Mouse (Mus musculus) embryonic facial prominence, embryonic 12.5 days (tissue): ENCODE results near the gene Cblb. TPM values are rescaled to one million over a fixed set of nuclear protein-coding genes. Genes with fewer than 3 reads are reported as not detected.

Experiments
- ATAC-seq: fragments of 200-750 bp; cut with Nextera tagmentation; 2 replicates; pipeline ENCODE4 v1.8.0; 2017; ENCODE audit not compliant: insufficient number of reproducible peaks, insufficient read depth, low FRiP score, low TSS enrichment
- H3K27ac ChIP-seq: fragments of 300-500 bp; sonication (generic); 2 replicates; pipeline ENCODE4 v1.5.1; 2016; ENCODE audit warnings: mild to moderate bottlenecking
- H3K27me3 ChIP-seq: fragments of 300-500 bp; sonication (generic); 2 replicates; pipeline ENCODE4 v1.6.1; 2016; ENCODE audit warnings: mild to moderate bottlenecking, moderate library complexity
- H3K36me3 ChIP-seq: fragments of 300-500 bp; sonication (generic); 2 replicates; pipeline ENCODE4 v1.6.1; 2016; ENCODE audit warnings: mild to moderate bottlenecking
- H3K4me1 ChIP-seq: fragments of 300-500 bp; sonication (generic); 2 replicates; pipeline ENCODE4 v1.6.1; 2016
- H3K4me2 ChIP-seq: fragments of 300-500 bp; sonication (generic); replicated peaks from 2 replicates; pipeline ENCODE4 v1.6.1; 2016; ENCODE audit warnings: mild to moderate bottlenecking, moderate library complexity
- H3K4me3 ChIP-seq: fragments of 300-500 bp; sonication (generic); 2 replicates; pipeline ENCODE4 v1.5.1; 2016; ENCODE audit warnings: mild to moderate bottlenecking
- H3K9ac ChIP-seq: fragments of 300-500 bp; sonication (generic); 2 replicates; pipeline ENCODE4 v1.6.1; 2016; ENCODE audit warnings: mild to moderate bottlenecking, moderate library complexity
- H3K9me3 ChIP-seq: fragments of 300-500 bp; sonication (generic); 2 replicates; pipeline ENCODE4 v1.6.1; 2016; ENCODE audit warnings: mild to moderate bottlenecking, moderate library complexity
- WGBS: fragments of 180-500 bp; shearing (Covaris S2); methylation state at CpG from one replicate; pipeline ENCODE4 v1.1.7; 2016; 5-methylcytosine and 5-hydroxymethylcytosine counted together
- polyA plus RNA-seq: library from polyadenylated mRNA; unstranded; fragments of >200 nt; fragmentation: Nextera tagmentation; extraction: Ambion mirVana; gene quantifications from 2 replicates; pipeline ENCODE4 v1.2.1, GENCODE M21; 2016

Cblb gene
- polyA plus RNA-seq, 1 experiment from 2014 or later, result 23.0 TPM

DNA sequence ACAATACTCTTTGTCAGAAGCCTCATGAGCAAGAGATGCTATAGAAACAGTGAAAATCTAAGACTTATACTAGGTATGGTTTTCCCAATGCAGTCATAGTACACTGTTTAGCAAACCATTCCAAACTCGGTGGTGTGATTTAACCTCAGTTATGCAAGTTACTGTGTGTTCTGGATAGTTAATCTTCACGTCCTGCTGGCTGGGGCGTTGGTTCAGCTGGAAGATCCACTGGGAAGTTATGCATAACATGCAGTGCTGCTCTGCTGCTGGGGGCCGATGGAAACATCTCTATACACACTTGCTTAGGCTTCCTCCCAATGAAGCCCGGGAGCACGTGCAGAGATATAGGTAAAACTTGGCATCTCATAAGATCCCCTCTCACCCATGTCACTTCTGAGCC, 69.4 kb downstream of the Cblb start:
- H3K27me3 ChIP-seq, result no peaks in the 10 kb centered on the region
- H3K4me1 ChIP-seq, result no peaks in the 10 kb centered on the region
- H3K4me3 ChIP-seq, result no peak overlapping the region
- H3K4me2 ChIP-seq, result no peak overlapping the region
- no peaks in the 10 kb centered on the region for H3K36me3 ChIP-seq
- no peaks in the 10 kb centered on the region for H3K9me3 ChIP-seq
- ATAC-seq, result no peak
- H3K27ac ChIP-seq, result no peak overlapping the region
- H3K9ac ChIP-seq, result no peak overlapping the region
- 80% methylated on average over 6 of the region's 6 CpGs for WGBS

DNA sequence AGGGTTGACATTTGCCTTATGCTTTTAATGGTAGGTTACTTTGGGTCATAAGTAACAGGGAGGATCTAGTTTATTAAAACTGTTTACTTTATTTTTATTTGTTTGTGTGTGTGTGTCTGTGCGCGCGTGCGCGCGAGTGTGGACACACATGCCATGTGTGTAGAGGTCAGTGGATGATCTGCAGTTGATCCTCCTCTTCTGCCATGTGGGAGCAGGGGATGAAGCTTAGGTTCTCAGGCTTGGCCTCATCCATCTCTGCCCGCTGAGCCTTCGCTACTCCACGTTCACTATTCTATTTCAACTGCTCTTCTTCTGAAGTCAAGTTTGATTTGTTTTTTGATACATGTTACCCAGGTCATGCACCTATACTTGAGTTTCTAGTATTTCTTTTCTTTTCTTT, 73.6 kb downstream of the Cblb start:
- Histone ChIP-seq H3K4me1 (0 out of 2 replicates have a peak, but pooled peaks cover 8% of the 10 kb centered on the region), H3K27ac (no peak overlapping the region), H3K4me2 (no peak overlapping the region), H3K9ac (no peak overlapping the region), H3K9me3 (no peaks in the 10 kb centered on the region), H3K4me3 (no peak overlapping the region), H3K27me3 (no peaks in the 10 kb centered on the region), H3K36me3 (no peaks in the 10 kb centered on the region)
- ATAC-seq, result no peak
- 94% methylated on average over 9 of the region's 9 CpGs for WGBS

DNA sequence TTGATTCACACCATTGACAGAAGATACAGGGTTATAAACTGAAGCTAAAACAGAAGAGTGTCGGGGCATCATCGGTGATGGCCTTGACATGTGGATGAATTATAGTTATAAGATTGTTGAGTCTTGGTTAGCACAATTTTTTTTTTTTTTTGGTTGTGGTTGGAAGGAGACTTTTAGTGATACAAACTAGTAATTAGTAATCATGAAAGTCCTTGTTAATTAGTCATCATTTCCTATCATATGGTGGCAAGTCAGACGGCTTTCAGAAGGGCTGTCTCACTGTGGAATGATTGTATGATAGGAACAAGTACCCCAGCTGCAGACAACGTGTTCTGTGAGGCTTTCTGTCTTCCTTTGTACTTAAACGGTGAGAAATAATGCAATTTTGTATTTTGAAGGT, 76.8 kb downstream of the Cblb start:
- no peak for ATAC-seq
- Histone ChIP-seq H3K4me3 (no peak overlapping the region), H3K9ac (no peak overlapping the region), H3K27me3 (no peaks in the 10 kb centered on the region), H3K36me3 (peaks cover 3% of the 10 kb centered on the region; the same call in 1 of the 2 replicates), H3K4me1 (0 out of 2 replicates have a peak, but pooled peaks cover 8% of the 10 kb centered on the region), H3K27ac (no peak overlapping the region), H3K9me3 (no peaks in the 10 kb centered on the region), H3K4me2 (no peak overlapping the region)
- WGBS, result 80% methylated on average over 5 of the region's 5 CpGs

DNA sequence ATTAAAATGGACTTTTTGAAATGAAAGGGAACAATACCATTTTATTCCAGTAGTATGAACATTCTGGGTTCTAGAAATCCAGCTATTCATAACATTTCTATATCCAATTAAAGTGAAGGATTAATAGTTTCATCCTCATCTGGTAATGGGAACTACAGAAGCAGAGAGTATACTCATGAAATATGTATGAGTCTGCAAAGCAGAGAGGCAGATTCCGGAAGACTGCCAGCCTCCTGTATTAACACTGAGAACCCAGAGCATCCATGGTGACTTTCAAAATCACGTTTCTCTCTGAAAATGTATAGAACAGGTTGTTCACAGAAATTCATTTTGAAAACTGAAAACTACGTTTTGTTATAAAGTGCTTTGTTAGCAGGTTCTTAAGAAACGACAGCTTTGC, 83.4 kb downstream of the Cblb start:
- Histone ChIP-seq H3K27me3 (no peaks in the 10 kb centered on the region), H3K4me3 (no peak overlapping the region), H3K9ac (no peak overlapping the region), H3K36me3 (peaks cover 3% of the 10 kb centered on the region; the same call in 1 of the 2 replicates), H3K27ac (no peak overlapping the region), H3K4me1 (no peaks in the 10 kb centered on the region), H3K9me3 (no peaks in the 10 kb centered on the region), H3K4me2 (no peak overlapping the region)
- ATAC-seq, result no peak
- 58% methylated on average over 4 of the region's 4 CpGs for WGBS

DNA sequence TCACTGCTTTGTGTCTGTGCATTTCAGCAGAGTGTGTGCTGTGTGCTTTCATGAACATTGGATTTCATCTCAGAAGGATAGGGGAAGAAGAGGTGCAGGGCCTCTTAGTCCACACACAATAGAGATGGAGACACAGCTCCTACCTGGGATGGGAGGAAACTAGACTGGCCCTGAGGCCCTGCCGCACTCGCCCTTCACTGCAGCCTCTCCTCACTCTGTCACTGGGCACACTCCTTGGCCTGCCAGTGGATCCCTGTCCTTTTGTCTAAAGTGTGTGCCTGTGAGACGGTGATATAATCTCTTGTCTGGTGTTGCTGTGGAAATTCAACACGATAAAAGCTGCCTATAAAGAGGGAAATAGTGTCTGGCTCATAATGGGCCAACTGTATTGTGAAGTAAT, 88.0 kb downstream of the Cblb start:
- WGBS, result 78% methylated on average over 4 of the region's 4 CpGs
- no peaks in the 10 kb centered on the region for H3K36me3 ChIP-seq
- H3K27me3 ChIP-seq, result no peaks in the 10 kb centered on the region
- no peak for ATAC-seq
- H3K4me1 ChIP-seq, result peaks cover 3% of the 10 kb centered on the region; the same call in 1 of the 2 replicates
- H3K9me3 ChIP-seq, result no peaks in the 10 kb centered on the region
- no peak overlapping the region for H3K4me3 ChIP-seq
- no peak overlapping the region for H3K9ac ChIP-seq
- H3K27ac ChIP-seq, result no peak overlapping the region
- H3K4me2 ChIP-seq, result no peak overlapping the region

DNA sequence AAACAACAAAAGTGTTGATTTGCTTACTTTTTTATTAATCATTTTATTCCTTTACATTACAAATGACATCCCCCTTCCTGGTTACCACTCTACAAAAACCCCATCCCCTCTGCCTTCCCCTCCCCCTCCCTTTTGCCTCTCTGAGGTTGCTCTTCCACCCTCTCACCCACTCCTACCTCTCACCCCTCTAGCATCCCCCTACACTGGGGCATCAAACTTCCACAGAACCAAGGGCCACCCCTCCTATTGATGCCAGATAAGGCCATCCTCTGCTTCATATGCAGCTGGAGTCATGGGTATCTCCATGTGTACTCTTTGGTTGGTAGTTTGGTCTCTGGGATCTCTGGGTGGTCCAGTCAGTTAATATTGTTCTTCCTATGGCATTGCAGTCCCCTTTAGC, 93.9 kb downstream of the Cblb start:
- Histone ChIP-seq H3K4me1 (peaks cover 3% of the 10 kb centered on the region; the same call in 1 of the 2 replicates), H3K9ac (no peak overlapping the region), H3K27ac (no peak overlapping the region), H3K27me3 (no peaks in the 10 kb centered on the region), H3K9me3 (no peaks in the 10 kb centered on the region), H3K4me2 (no peak overlapping the region), H3K36me3 (no peaks in the 10 kb centered on the region), H3K4me3 (no peak overlapping the region)
- ATAC-seq, result no peak

DNA sequence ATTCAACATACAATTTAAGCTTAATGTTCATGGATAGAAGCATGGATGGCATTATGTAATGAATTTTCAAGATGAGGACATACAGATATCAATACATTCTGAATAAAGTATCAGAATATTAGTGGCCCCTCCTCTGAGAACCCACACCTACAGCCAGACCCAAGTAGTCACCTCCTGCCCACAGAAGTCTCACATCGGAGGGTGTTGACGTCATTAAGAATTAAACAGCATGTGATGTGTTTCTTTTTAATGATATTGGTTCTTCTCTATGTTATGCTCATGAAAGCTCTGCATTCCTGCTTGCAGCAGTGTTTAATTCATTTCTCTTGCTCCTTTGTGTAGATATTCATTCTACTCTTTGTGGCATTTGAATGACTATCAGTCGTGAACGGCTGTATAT, 94.9 kb downstream of the Cblb start:
- Histone ChIP-seq H3K4me3 (no peak overlapping the region), H3K9me3 (no peaks in the 10 kb centered on the region), H3K4me1 (peaks cover 3% of the 10 kb centered on the region; the same call in 1 of the 2 replicates), H3K4me2 (no peak overlapping the region), H3K27me3 (no peaks in the 10 kb centered on the region), H3K36me3 (no peaks in the 10 kb centered on the region), H3K27ac (no peak overlapping the region), H3K9ac (no peak overlapping the region)
- ATAC-seq, result no peak
- WGBS, result 84% methylated on average over 4 of the region's 4 CpGs

DNA sequence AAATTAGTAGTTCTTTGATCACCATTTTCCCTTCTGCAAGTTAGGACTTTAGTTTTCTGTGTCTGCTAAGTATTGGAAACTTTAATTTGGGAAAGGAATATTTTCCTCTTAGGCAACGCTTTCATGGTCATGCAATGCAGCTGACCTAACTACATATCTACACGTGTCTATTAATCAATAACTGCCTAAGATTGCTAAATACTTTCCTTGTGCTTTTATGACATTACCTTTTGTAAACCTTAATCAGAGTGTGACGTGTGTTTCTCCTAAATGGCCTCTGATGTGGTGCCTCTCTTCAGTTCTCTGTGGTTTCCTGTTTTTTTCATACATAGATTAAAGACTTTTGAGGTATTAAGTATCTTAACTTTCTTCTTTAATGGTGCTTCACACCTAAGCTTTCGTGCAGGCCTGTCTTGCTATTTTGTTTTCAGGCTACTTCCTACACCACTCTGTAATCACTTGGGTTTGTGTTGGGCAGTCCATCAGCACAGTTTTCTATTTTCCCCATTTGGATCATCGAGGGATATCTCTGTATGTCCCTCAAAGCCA, 98.4 kb downstream of the Cblb start:
- 83% methylated on average over 5 of the region's 5 CpGs for WGBS

DNA sequence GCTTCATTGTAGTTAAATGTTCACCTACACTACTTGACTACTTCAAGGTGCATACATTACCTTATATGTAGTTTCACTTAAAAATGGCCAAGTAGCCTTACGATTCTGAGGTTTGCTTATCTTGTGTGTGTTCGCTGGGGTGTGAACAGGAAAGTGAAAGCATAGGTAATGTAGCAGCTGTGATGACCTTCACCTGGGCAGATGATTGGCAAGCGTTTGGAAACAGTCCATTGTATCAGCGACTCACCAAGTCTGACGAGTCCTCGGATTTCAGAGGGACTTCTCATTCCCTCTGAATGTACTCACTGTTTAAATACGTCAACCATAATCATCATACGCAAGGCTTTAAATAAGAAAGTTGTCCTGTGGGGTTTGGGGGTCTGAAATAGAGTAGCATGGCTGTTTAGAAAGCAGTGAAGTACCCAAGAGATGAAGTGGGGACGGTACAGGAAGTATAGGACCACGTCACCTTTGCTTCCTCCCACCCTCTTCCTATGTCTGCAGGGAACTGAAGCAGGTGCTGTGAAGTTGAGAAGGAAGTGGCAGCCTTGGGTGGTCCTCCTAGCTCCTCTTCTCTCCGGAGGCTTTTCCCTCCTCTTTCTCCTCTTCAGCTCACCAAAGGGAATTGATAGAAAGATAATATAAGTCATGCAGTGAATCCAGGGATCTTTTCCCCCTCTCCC, 101.9 kb downstream of the Cblb start:
- 72% methylated on average over 11 of the region's 11 CpGs for WGBS
- Histone ChIP-seq H3K27me3 (no peaks in the 10 kb centered on the region), H3K36me3 (no peaks in the 10 kb centered on the region), H3K4me2 (no peak overlapping the region), H3K9me3 (no peaks in the 10 kb centered on the region), H3K4me3 (no peak overlapping the region), H3K27ac (no peak overlapping the region), H3K9ac (no peak overlapping the region), H3K4me1 (peaks cover 17% of the 10 kb centered on the region)
- ATAC-seq, result no peak

More for the DNA sequence above, 98.4 kb downstream of the Cblb start:
- no peak for ATAC-seq
- Histone ChIP-seq H3K36me3 (no peaks in the 10 kb centered on the region), H3K4me1 (peaks cover 9% of the 10 kb centered on the region), H3K4me2 (no peak overlapping the region), H3K9ac (no peak overlapping the region), H3K4me3 (no peak overlapping the region), H3K27me3 (no peaks in the 10 kb centered on the region), H3K9me3 (no peaks in the 10 kb centered on the region), H3K27ac (no peak overlapping the region)

DNA sequence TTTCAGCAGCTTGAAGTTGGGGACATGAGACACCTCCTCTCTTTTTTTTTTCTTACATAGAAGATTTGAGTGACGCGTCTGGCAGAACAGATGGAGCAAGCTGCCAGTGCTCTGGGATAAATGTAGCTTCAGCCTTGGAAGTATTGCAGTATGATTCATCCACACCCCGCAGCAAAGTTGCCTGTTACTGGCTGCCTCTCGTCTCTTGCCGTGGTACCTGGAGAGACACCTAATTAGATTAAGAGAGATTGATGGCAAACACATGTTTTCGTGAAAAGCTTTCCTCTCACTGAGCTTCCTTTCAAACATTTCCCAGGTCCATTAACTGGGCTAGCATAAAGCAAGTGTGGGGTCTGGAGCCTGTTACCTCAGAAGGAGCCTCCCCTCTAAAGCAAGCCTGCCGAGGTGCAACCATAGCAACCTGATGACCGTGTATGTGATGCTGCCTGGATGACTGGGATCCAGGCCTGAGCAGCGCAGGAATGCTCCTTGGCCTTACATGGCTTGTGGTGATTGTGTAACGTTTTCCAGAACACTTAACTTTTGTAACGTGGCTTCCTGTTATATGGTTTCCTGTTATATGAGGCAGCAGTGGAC, 103.7 kb downstream of the Cblb start:
- Histone ChIP-seq H3K9ac (no peak overlapping the region), H3K27ac (peak overlapping the region; percentile 38; the same call in 1 of the 2 replicates), H3K36me3 (peaks cover 4% of the 10 kb centered on the region), H3K4me1 (peaks cover 17% of the 10 kb centered on the region), H3K4me2 (no peak overlapping the region), H3K9me3 (no peaks in the 10 kb centered on the region), H3K27me3 (no peaks in the 10 kb centered on the region), H3K4me3 (no peak overlapping the region)
- 19% methylated on average over 11 of the region's 11 CpGs for WGBS
- ATAC-seq, result peak; percentile 90

DNA sequence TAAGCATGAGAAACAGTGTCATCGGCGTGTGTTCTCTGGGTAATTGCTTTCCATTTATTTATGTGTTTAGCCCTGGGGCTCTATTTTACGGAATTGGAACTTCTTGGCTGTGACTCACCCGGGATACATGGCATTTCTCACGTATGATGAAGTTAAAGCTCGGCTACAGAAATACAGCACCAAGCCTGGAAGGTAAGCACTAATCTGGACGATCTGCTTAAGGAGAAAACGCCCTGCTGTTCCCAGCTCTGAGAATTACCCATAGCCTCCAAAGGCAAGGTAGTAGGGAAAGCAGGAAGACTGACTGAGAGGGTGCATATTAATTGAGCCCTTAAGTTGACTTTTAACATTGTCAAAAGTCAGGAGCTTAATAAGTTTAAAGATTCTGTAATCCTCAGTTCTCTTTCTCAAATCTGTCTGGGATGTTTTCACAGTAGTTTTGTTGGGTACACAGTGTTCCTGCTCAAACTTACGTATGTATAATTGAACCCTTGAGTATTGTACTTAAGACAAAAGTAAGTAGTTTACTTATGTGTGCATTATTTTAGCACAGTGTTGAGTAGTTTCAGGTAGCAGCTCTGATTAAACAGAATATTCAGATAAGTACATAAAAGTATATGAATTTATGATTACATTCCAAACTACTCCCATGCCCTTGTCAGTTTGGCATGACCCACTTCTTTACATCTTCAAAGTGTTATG, 104.8 kb downstream of the Cblb start:
- Histone ChIP-seq H3K4me3 (no peak overlapping the region), H3K36me3 (peaks cover 4% of the 10 kb centered on the region), H3K9ac (no peak overlapping the region), H3K9me3 (no peaks in the 10 kb centered on the region), H3K4me1 (peaks cover 17% of the 10 kb centered on the region), H3K4me2 (no peak overlapping the region), H3K27ac (no peak overlapping the region), H3K27me3 (no peaks in the 10 kb centered on the region)
- WGBS, result 66% methylated on average over 9 of the region's 9 CpGs
- ATAC-seq, result no peak

DNA sequence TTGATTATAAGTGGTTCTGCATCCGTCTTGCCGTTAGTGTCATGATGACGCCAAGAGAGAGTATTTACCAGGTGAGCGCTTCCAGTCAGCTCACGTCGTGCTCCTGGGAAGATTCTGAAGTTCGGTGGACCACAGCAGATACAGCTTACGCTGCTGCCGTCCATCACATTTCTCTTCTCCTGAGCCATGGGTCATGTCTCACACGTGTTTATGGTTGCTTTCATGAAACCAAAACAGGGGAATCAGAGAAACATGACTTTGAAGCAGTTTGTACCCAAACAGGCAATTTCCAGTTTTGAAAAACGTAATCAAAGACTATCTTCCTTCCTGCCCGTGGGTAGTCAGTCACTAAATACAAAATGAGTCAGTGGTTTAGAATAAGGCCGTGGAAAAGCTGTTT, 112.1 kb downstream of the Cblb start:
- no peak overlapping the region for H3K27ac ChIP-seq
- no peak overlapping the region for H3K4me3 ChIP-seq
- no peaks in the 10 kb centered on the region for H3K9me3 ChIP-seq
- H3K36me3 ChIP-seq, result peaks cover 24% of the 10 kb centered on the region
- H3K9ac ChIP-seq, result no peak overlapping the region
- H3K4me2 ChIP-seq, result no peak overlapping the region
- H3K4me1 ChIP-seq, result no peaks in the 10 kb centered on the region
- ATAC-seq, result no peak
- 90% methylated on average over 13 of the region's 13 CpGs for WGBS
- no peaks in the 10 kb centered on the region for H3K27me3 ChIP-seq
